Mouse (Mus musculus) yolk sac, embryonic 10.5 days (tissue): ENCODE data around the gene Cox20.
"Not testable (repeated sequence)": the region's sequence is repeated elsewhere in the genome, so short reads cannot be mapped to it uniquely, and the experiment has no call there.

Experiments
- DNase-seq: peaks from one replicate; pipeline ENCODE4 v3.0.0-alpha.2; 2017; ENCODE audit warnings: low spot score

The Cox20 gene

DNA sequence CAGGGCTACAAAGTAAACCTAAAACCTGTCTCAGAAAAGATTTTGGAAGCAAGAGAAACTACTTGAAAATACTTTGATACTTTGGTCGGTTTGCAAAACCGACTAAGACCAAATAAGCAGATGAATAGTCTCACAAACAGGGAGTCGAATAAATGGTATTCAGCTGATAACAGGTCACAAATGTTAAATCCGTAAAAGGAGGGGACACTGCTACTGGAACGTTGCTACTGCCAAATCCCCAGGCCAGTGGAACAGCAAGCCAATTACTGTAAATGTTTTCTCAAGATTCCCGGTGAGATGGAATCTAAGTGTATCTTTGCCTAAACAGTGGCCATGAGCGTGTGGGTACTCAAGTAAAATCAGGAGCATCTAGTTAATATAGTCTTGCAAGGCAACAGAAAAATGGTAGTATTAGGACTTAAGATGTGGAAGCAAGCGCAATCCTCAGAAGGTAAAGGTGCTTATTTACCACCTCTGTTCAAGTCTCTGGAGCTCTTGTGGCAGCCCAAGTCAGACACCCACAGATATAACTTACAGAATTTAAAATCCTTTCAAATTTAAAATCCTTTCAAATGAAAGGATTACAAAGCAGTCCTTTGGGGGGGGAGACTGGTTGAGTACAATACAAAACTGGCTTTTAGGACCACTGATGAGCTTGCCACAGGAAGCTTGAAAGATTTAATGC lies 1.2 kb downstream of the Cox20 start:
- DNase-seq: peak; percentile 35

- DNase-seq: peak; percentile 42
Observed at GRCm38 (mm10) chr1:178320723-178321590, 2.0 kb downstream of the Cox20 start.

GRCm38 (mm10) chr1:178321730-178322357 lies 2.9 kb downstream of the Cox20 start:
- DNase-seq: no peak

DNA sequence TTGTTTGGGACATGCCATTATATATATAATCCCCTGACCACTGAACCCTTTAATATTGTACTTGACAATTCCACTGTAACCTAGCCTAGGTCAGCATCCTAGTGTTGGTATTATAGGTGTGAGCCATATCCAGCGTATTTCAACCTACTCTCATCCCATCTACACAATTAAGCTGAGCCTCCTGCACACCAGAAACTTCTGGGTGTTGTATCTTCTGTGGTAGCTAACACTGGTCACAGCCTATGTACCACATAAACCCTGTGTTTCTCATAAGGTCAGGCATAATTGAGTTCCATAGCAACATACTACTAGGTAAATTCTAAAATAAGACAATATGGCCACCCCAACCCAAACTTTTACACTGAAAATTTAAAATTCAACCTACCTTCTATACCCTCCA lies 4.3 kb downstream of the Cox20 start:
- no peak for DNase-seq

DNA sequence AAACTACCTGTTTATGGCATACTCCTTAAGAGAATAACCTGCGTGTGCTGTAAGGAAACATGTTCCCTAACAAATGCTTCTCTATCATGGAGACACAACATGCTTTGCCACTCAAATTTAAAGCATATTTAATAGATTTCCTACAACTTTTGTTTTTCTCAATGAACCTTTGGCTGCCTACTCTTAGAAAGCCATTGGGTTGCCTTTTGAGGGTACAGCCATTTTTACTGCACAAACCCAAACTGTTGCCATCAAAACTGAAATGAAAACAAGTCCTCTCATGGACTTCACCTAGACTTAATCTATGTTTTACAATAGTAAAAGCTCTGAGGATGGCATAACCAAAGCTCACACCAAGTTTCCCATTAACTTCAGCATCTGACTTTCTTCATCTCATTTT lies 5.6 kb downstream of the Cox20 start:
- DNase-seq: no peak

GRCm38 (mm10) chr1:178326357-178326756 lies 7.4 kb downstream of the Cox20 start:
- no peak for DNase-seq

GRCm38 (mm10) chr1:178326950-178327349 lies 8.0 kb downstream of the Cox20 start:
- DNase-seq: no peak

DNA sequence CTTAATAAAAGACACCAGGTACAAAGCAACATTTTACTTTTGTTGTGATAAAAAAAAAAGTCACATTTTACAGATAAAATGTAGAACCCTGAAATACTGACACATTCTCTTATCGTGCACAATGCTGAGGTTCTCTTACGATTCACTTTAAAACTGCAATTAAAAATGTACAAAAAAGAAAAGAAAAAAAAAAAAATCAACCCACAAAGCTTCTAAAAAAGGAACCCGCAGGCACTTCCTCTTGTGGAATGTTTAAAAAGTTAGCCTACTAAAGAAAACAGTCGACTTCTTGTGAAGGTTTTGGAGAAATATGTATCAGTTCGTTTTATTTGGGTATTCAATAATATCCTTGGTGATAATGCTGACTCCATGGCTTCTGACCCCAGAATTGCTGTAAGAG lies 10.1 kb downstream of the Cox20 start:
- DNase-seq: no peak

DNA sequence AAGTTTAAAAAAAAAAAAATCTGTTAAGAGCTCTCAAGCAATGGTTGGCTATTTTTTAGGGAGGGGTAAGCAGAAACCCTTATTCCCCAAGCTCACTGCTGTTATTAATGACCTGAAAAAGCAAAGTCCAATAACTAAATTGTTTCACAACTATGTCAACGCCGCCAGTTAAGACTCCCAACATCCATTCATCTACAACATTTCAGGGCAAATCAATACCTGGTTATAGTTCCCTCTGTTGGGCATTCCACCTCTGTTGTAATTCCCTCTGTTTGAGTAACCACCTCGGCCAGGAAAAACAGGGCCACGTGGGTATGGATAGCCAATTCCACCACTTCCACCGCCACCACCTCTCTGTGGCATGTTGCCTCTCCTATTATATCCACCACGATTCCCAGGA lies 11.0 kb downstream of the Cox20 start:
- DNase-seq: no peak

DNA sequence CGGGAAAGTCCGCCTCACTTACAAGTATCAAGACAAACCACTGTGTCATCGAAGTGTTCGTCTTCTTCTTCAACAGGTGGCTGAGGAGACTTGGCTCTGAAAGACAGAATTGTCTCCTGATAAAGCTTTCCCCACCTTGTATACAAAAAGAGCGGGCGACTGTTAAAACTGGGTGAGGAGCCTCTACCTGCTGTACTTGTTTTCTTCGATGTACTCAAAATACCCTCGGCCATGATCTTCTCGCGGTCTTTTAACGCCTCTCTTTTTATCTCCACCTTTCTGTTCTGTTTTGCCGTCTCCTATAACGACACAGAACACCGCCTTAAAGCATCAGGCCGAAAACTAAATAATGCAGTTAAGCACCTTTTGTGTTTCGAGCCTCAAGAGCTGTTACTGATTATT lies 16.9 kb downstream of the Cox20 start:
- peak; percentile 46 for DNase-seq

- DNase-seq: peak; percentile 95
Observed at GRCm38 (mm10) chr1:178336289-178336775, 17.4 kb downstream of the Cox20 start.

GRCm38 (mm10) chr1:178336777-178337481 lies 18.0 kb downstream of the Cox20 start:
- DNase-seq: no peak

GRCm38 (mm10) chr1:178337551-178338317 lies 18.8 kb downstream of the Cox20 start, which contains the start of gene Hnrnpu:
TSS of gene Hnrnpu (minus strand) at chr1:178337797.
- peak; percentile 93 for DNase-seq

DNA sequence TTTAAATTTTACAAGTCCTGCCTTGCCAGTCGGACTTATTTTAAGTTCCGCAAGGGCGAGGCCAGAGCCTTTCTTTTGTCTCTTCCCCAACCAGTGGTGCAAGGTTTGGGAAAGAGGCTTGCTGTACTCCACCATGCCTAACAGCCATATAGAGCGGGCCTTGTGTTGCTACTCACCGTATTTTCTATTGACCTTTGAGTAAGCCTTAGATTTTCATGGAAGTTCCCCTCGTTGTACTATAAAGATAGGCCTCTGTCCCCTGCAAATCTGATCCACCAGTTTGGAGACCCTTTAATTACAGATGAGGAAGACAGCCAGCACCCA lies 19.4 kb downstream of the Cox20 start:
- peak; percentile 30 for DNase-seq

- no peak for DNase-seq
Observed at GRCm38 (mm10) chr1:178340213-178340612, 21.3 kb downstream of the Cox20 start.

- DNase-seq: no peak
Observed at GRCm38 (mm10) chr1:178341435-178341834, 22.5 kb downstream of the Cox20 start.

GRCm38 (mm10) chr1:178342063-178342462 lies 23.1 kb downstream of the Cox20 start:
- DNase-seq: no peak

DNA sequence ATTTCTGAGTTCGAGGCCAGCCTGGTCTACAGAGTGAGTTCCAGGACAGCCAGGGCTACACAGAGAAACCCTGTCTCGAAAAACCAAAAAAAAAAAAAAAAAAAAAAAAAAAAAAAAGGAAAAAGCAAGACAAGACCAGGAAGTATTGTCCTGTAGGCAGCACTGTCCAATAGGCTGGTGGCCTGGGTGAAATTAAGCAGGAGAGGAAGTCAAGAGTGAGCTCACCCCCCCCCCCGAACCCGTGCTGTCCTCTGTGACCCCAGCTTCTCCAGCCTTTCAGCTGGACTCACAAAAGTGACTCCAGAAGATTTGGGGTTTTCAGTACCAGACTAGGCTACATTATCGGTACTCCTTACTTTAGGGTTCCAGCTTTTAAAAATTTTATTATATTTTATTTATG lies 23.7 kb downstream of the Cox20 start:
- no peak for DNase-seq

DNA sequence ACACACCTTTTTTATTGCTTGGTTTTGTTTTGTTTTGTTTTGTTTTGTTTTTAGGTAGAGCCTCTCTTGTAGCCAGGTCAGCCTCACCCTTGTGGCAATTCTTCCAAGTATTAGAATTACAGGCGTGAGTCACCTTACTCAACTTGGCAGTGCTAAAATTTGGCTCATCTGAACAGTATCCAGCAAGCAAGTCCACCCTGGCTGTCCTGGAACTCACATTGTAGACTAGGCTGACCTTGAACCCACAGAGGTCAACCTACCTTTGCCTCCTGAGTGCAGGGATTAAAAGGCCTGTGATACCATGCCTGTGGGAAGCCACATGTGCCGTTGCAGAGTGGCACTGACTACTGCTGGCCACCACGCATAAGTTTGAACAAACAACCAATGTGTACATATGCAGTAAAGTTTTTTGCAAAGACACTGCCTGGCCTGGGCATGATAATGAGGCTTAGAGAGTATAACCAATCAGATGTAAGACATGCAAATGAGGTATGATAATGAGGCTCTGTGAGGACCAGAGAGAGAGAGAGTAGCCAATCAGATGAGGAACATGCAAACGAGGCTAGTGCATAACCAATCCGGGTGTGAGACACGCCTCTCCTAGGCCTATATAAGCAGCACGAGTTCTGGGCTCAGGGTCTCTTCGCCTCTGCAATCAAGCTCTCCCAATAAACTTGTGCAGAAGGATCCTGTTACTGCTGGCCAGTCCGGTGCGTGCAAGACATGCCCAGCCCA lies 25.3 kb downstream of the Cox20 start:
- DNase-seq: not testable (repeated sequence)

- DNase-seq: no peak
Observed at GRCm38 (mm10) chr1:178350792-178351191, 31.9 kb downstream of the Cox20 start.

DNA sequence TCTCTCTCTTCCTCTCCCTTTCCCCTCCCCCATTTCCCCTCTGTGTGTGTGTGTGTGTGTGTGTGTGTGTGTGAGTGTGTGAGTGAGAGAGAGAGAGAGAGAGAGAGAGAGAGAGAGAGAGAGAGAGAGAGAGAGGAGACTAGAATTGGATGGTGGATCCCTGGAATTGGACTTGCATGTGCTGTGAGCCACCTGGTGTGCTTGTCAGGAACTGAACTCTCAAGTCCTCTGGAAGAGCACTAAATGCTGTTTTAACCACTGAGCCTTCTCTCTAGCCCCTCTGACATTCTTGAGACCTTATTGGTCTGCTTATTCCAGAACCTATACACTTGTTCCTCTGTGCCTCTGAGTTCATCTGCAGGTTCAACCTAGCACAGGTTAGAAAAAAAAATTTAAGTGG lies 32.7 kb downstream of the Cox20 start:
- no peak for DNase-seq
